Mouse (Mus musculus): ENCODE data around the gene Gbgt1.
"Not testable (repeated sequence)": the region's sequence is repeated elsewhere in the genome, so short reads cannot be mapped to it uniquely, and the experiment has no call there.

Gbgt1 gene

DNA sequence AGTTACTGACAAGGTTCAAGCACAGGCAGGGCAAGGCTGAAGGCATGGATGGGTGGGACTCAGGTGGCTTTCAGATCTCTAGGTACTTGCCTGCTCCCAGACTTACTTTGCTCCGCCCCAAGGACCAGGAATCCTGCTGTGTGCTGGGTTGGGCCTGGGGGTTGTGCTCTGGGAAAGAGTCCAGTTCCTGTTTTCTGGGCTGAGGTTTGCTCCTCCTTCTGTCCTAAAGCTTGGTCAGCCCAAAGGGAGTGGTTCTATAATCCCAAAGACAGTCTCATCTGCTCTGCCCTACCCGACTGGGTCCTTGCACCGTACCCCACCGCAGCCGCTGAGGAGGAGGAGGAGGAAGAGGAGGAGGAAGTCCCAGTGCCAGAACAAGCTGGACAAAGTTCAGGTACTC lies at the start of gene Gbgt1:
Gene Gbgt1, plus strand, starts transcription at position 221 of the 400 bp plus-strand sequence.
- no peak for DNase-seq (ENCODE audit: low spot score in 2 of 2)

DNA sequence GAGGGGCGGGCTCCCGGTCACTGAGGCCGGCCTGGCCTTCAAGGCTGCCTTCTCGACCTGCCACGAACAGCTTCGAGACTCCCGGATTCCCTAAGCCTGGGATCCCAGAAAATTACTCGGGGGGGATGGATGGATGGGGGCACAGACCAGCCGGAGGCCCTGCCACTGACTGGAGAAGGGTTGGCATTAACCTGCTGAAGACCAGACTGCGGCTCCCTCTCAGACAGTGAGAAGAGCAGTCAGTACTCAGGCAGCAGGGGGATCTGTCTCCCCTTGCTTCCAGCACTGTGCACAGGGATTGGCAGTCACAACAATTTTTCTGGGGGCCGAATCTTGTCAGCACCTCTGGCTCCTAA lies 49.4 kb upstream of the Gbgt1 start:
- no peak for DNase-seq (ENCODE audit: low spot score in 2 of 2)

DNA sequence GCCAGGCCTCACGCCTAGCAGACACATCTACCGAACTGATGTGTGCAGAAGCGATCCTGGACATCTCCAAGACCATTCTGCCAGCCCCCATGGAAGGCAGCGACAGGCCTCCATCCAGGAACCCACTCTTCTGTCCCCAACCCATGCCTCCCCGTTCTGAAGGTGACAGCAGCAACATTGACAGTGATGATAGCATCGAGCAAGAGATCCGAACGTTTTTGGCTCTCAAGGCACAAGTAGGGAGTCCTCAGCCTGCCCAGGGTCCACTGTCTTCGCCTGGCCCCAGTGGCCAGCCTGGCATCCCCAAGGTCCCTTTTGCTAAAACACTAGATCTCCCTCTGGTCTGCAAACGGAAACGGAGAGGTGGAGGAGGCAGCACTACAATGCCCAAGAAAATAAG lies 45.0 kb upstream of the Gbgt1 start:
- no peak for DNase-seq (ENCODE audit: low spot score in 2 of 2)

DNA sequence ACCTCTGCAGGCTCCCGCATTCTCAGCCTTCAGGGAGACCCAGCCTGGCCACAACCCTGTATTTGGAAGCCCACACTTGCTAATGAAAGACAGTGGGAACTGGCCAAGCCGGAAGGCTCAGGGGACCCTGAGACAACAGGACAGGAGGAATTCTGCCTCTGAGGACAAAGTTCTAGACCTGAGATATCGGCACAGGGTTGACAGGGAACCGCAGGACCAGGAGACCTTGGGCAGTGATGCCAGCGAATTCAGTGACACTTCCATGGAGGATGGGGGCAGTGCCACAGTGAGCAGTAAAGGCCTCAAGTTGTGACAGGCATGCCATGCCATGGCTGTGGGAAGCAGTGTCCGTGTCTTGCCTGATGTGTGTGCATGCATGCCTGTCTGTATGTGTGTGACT lies 43.2 kb upstream of the Gbgt1 start:
- DNase-seq (ENCODE audit: low spot score in 2 of 2), result no peak

DNA sequence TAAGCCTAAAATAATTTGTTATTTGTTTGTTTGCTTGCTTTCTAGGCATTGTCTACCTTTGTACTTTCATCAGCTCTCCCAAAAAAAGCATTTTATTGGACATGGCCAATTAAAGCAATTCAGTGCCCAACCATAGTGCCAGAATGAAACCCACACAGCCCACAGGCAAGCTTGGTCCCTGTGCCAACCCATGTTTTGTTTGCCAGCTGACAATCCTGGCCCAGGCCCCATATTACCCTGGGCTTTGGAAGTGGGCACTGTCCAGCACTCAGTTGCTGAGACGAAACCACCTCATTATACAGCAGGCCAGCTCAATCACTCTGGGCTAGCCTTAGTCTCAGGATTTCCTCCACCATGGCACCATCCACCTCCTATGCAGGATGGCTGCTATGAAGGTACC lies 40.1 kb upstream of the Gbgt1 start:
- no peak for DNase-seq (ENCODE audit: low spot score in 2 of 2)

DNA sequence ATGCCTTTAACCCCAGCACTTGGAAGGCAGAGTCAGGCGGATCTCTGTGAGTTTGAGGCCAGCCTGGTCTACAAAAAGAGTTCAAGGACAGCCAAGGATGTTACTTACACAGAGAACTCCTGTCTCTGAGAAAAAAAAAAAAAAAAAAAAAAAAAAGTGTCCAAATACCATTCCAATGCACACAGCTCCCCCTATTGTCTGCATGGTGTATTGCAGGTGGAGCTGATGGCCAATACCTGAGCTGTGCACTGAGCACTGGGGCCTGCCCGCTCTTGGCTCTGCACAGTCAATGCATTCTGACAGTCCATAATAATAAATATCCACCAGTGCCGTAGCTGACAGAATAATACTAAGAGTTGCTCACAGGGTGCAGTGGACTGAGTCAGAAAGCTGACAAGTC lies 32.8 kb upstream of the Gbgt1 start:
- DNase-seq (ENCODE audit: low spot score in 2 of 2), result peak; percentile 63 to 66

DNA sequence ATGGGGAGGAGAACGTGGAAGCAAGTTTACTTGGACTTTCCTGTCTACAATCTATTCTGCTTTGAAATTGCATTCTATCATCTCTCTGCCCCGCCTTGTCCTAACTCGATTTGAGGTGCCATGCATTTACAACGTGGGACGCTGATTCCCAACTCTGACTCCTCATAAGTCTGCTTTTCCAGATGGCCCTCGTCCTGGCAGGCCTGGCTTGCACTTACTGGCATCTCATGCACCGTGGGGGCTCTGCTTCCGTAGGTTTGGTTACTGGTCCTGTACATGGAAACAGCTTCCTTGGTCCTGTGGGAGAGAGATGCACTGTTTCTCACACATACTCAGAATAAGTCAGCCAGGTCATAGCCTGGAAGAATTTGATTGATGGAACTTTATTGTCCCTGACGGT lies 31.8 kb upstream of the Gbgt1 start:
- no peak for DNase-seq (ENCODE audit: low spot score in 2 of 2)

DNA sequence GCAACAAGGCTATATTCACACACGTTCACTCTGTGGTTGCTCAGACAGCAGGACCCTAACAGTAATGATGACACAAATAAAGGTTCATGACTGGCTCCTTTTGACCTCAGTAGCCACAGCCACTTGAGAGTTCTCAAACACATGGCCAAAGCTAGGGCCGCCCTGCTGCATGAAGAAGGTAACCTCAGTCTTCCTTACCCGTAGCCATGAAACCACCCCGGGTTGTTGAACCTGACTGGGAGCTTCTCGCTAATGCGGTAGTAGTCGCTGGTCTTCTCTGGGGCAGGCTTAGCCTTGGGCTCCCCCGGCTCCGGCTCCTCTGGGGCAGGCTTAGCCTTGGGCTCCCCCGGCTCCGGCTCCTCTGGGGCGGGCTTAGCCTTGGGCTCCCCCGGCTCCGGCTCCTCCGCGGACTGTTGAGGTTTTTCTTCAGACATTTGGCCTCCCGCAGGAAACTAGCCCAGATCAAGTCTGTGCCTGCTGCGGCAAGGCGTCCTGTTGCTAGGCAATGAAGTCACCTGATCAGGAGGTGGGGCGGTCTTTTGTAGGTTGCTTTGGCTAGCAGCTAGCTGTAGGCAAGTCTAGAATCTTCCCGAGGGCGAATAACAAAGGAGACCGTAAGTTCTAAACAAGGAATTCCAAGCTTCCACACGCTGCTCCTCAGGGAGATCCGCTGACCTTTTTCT lies 30.7 kb upstream of the Gbgt1 start, which contains the start of gene 1700007K13Rik:
Gene 1700007K13Rik, minus strand, starts transcription at position 497 of the 683 bp plus-strand sequence.
- DNase-seq (ENCODE audit: low spot score in 2 of 2), result peak in 1 of 2 experiments; percentile 53

DNA sequence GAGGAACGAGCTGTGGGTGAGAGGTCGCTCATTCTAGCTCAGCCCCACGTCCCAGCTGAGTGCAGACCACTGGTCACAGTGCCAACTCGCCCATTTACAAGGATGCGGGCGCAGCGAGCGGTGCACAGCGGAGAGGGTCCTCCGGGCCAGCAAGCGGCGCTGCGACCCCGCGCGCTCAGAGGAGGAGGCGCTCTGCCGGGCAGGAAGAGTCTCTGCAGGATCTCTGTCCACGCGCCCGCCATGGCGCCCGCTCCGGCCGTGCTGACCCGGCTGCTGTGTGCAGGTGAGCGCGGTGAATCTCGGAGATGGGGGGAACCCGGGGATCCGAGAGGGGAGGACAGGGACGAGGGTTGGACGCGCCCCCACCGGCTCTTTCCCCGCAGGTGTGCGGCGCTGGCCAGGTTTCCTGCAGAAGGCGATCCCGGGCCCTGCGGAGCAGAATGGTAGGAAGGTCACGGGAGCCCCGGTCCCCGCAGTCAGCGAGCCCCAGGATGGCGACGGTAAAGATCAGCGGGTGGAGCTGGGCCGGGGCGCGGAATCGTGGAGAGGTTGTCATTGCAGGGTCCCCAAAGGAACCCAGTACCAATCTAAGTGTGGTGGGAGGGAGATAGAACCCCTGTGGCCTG lies 28.7 kb upstream of the Gbgt1 start, which contains the start of gene Mrps2:
Gene Mrps2, plus strand, starts transcription at position 207 of the 626 bp plus-strand sequence.
- peak; percentile 68 to 74 for DNase-seq (ENCODE audit: low spot score in 2 of 2)

DNA sequence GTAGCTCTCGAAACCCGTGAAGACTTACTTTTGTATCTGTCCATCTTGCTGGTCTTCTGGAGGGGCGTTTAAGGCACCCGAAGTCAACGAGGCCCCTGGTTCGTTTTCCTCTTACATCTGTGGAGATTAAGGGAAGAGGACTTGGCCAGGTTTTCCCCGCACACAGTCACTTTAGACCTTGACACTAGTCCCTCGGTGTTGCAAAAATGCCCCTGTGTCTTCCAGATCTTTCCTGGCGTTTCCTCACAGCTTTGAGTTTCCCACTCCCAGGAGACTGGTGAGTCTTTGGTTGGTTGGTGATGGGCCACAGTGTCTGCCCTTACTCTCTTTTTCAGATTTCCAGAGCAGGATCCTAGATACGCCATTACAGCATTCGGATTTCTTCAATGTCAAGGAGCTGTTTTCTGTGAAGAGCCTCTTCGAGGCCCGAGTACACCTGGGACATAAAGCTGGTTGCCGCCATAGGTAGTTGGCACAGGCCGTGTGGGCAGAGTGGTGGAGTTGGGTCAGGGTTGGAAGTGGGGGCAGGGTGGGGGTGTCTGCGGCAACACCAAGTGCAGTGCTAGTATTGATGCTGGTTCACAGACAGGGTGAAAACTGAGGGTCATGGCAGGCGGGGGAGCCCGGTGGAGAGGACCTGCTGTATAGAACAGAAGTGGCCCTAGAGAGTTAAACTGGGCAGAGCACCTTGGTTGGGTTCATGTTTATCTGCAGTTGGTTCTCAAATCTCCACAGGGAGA lies 28.0 kb upstream of the Gbgt1 start:
- no peak for DNase-seq (ENCODE audit: low spot score in 2 of 2)

DNA sequence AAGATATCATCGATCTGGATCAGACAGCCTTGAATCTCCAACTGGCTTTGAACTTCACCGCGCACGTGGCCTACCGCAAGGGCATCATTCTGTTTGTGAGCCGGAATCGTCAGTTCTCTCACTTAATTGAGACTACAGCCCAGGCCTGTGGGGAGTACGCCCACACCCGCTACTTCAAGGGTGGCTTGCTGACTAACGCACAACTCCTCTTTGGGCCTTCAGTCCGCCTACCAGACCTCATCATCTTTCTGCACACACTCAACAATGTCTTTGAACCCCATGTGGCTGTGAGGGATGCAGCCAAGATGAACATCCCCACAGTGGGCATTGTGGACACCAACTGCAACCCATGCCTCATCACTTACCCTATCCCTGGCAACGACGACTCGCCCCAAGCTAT lies 27.2 kb upstream of the Gbgt1 start:
- DNase-seq (ENCODE audit: low spot score in 2 of 2), result no peak

DNA sequence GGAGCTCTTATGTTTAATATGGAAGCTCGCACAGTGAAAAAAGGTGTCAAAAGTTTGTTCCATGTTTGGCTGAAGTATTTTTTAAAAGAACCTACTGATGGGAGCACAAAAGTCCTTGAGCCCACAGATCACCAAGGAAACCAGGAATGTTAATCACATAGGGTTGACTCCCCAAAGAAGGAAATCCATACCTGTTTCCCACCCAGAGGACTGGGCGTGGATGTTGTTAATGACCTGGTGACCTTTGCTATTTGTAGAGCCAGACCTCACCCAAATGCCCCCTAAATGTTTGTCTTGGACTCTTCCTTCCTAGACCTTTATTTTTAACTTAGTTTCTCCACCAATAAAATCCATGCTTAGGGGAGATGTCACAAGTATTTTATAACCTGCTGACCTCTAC lies 26.1 kb upstream of the Gbgt1 start:
- no peak for DNase-seq (ENCODE audit: low spot score in 2 of 2)

DNA sequence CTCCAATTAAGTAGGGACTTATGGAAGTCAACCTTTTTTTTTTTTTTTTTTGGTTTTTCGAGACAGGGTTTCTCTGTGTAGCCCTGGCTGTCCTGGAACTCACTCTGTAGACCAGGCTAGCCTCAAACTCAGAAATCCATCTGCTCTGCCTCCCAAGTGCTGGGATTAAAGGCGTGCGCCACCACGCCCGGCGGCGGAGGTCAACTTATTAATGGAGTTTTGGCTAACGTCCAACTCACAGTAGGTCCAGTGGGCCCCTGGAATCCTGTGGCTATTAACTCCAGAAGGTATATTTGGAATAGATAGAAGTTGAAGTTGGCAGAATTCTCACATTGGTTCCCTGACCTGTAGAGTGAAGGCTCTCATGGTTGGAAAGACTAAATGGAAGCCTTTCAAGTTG lies 24.7 kb upstream of the Gbgt1 start:
- DNase-seq (ENCODE audit: low spot score in 2 of 2), result not testable (repeated sequence)

DNA sequence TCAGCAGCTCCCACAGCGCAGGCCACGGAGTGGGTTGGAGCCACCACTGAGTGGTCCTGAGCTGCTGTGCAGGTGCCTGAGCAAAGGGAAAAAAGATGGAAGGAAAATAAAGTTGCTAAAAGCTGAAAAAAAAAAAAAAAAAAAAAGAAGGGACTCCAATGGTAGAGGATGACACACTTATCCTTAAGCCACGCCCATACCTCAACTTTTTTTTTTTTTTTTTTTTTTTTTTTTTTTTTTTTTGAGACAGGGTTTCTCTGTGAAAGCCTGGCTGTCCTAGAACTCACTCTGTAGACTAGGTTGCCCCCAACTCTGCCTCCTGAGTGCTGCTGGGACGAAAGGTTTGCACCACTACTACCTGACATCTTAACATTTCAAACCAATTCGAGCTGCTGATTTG lies 18.7 kb upstream of the Gbgt1 start:
- not testable (repeated sequence) for DNase-seq (ENCODE audit: low spot score in 2 of 2)

DNA sequence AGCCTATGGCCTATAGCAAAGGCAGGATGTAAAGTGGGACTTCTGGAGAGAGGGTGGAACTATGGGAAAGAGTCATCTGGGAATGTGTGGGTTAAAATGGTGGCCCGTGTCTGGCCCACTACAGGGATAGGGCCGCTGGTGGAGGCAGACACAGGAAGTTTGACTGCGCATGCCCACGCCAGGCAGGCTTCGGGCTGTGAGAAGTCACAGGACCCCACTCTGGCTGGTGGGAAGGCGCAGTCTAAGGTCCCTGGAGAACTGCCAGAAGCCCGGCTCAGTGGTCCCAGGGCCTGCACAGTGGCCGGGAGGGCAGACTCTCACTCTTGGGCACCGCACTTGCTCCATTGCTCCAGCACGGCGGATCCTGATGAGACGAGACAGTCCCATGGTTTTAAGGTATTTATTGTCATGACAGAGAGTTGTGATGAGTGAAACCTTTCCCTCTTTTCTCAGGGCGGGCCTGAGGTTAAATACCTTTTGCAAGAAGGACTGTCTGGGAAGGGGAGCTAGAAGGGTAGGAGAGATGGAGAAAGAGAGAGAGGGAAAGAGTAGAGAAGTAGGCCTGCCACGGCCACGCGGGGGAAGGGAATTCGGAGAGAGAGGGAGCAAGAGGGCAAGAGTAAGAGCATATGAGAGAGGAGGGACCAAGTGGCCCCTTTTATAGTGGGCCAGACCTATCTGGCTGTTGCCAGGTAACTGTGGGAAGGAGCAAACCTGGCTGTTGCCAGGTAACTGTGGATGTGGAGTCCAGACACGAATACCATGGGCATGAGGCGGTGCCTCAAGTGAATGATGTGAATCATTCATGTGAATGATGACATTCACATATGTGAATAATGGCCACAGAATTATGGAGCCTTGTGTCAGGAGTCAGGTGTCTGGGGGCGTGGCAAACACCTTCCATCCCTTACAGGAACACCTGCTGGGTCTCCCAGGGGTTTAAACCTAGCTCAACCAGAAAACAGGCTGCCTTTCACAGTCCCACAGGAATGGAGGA lies 17.2 kb upstream of the Gbgt1 start:
- no peak for DNase-seq (ENCODE audit: low spot score in 2 of 2)

DNA sequence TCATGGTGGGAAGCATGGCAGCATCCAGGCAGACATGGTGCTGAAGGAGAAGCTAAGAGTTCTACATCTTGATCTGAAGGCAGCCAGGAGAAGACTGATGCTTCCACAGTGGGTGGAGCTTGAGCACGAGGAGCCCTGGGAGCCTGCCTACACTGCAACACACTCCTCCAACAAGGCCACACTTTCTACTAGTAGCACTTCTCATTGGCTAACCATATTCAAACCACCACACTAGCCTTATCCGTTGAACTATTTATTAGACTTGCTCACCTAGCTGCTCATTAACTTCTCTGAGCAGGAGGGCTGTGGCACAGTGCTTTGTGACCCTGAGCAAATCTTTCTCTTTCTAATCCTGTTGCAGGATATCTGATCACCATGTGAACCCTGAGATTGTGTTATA lies 12.8 kb upstream of the Gbgt1 start:
- no peak for DNase-seq (ENCODE audit: low spot score in 2 of 2)

DNA sequence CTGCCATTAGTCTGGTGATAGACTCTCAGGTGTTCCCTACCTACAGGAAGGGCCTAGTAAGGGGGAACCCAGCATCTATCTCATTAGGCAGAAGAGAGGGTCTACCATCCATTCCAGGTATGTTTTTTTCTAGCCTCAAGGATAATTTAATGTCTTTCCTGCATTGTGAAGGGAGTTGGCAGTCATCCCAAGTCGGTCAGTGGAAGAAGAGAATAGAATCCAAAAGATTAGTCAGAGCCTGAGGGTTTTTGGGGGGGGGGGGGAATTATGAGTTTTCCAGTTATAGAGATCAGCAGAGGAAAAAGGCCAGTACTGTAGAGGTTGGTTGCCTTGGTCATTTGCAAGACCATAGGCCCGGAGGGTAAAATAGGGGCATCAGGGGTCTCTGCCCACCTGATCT lies 2.2 kb upstream of the Gbgt1 start:
- DNase-seq (ENCODE audit: low spot score in 2 of 2), result no peak

DNA sequence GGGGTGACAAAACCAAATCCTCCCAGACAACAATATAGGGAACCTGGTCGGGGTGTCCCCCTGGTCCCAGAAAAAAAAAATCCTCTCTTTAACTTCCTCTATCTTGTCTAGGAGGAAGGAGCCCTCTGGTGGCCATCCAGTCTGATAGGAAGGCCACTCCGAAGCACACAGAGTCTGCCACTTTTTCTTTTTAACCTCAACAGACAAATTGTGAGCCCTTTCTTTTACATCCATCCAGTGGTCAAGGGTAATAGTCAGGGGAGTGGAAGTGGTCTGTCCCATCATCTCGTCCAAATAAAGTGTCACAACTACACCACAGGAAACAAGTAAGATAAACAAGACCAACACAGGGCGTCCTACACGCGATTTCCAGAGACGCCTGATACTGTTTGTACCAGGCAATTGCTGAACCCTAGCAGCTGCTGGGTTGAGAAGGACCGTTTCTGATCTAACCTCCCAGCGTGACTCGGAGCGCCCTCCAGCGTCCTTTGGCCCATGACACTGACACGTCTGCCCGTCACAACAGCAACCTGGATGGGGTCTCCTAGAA lies 1.4 kb upstream of the Gbgt1 start:
- no peak for DNase-seq (ENCODE audit: low spot score in 2 of 2)

DNA sequence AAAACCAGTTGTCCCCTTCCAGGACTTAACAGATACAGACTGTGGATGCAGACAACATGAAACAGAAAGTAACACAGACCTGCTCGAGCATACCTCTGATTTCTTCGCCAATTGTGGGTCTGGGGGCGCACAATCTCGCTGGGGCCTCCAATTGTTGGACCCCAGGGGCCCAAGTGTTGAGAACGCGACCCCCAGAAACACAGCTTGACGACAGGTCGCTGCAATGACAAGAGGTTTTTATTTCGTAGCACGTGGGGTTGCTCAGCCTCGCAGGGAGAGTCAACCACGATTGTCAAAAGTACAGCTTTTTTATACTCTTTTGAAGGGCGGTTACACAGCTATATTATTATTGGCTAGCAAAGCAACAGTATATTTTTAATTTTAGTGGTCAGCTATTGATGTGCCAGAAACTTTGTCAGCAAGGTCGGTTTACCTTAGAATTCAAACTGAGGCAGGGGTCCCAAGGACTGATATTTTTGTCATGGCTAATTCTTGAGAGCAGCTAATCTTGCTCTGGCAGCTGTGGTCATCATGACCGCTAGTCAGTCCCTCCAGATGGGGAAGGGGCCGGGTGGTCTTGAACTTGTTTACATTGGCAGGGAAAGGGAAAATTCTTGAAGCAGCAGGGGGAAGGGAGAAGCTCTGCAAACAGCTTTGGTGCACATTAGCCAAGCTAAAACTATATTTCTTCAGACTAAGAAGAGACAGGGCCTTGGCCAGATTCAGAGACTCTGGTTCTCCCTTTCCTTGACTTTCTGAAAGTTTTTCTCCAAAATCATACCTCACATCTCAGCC lies 693 bp upstream of the Gbgt1 start:
- no peak for DNase-seq (ENCODE audit: low spot score in 2 of 2)

DNA sequence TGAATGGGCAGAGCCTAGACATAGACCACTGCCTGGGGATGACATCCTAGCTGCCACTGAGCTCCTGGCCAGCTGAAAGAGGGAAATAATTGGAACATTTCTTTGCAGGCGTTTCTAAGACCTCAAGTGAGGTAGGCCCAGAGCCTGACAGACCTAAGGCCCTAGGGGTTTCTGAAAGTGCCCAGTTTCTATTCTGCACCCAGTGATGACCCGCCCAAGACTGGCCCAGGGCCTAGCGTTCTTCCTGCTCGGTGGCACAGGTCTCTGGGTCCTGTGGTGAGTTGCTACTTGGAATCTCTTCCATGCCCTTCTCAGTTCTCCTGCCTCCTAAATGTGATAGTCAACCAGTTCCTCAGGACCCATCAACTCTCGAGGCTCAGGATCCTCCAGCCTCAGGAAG lies 870 bp downstream of the Gbgt1 start:
- no peak for DNase-seq (ENCODE audit: low spot score in 2 of 2)

DNA sequence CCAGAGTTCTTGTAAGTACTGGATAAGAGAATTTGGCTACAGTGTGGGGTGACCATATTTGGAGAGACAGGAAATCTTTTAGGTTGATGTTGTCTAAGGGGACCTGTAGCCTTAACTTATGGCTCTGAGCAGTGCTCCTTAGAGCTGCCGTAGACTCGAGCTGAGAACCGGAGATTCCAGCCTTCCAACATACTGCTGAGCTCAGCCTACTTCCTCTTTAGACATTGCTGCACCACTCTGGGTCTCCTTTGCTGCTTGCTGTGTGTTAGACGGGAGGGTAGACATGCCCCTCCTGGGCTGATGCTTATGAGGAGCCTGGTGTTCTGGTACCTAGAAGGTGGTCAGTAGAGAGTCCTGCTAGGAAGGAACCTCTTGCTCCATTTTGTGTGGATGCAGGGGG lies 1.7 kb downstream of the Gbgt1 start:
- DNase-seq (ENCODE audit: low spot score in 2 of 2), result no peak
